Mouse (Mus musculus): ENCODE measurements at regions not wholly inside any gene's neighbourhood (a gene's known extent, or its start where the extent isn't known, plus 50 kb on each side); places are given as distances from the start of the nearest gene placed in this dataset.
"Not testable (repeated sequence)": the region's sequence is repeated elsewhere in the genome, so short reads cannot be mapped to it uniquely, and the experiment has no call there.

- no peak overlapping the region for H3K4me3 ChIP-seq (replicated peaks)
- no peaks in the 10 kb centered on the region for H3K36me3 ChIP-seq
- no peaks in the 10 kb centered on the region for H3K4me1 ChIP-seq
- no peak for ATAC-seq (ENCODE audit: insufficient read depth, low FRiP score, low read depth)
- H3K9ac ChIP-seq, result no peak overlapping the region
- H3K27ac ChIP-seq, result no peak overlapping the region
- H3K9me3 ChIP-seq, result no peaks in the 10 kb centered on the region
- 71% methylated on average over 2 of the region's 2 CpGs for WGBS
- no peaks in the 10 kb centered on the region for H3K27me3 ChIP-seq (replicated peaks)
- H3K4me2 ChIP-seq, result no peak overlapping the region
These were observed 723.1 kb upstream of the Brinp1 start for GRCm38 (mm10) chr4:69677315-69677714.

- no peak for ATAC-seq (ENCODE audit: insufficient read depth, low FRiP score, low read depth)
- Histone ChIP-seq H3K4me2 (no peak overlapping the region), H3K27me3 (replicated peaks) (no peaks in the 10 kb centered on the region), H3K4me1 (no peaks in the 10 kb centered on the region), H3K4me3 (replicated peaks) (no peak overlapping the region), H3K36me3 (no peaks in the 10 kb centered on the region), H3K9ac (no peak overlapping the region), H3K27ac (no peak overlapping the region), H3K9me3 (no peaks in the 10 kb centered on the region)
These were observed 719.3 kb upstream of the Brinp1 start for GRCm38 (mm10) chr4:69673456-69673855.

- H3K9me3 ChIP-seq, result no peaks in the 10 kb centered on the region
- no peak overlapping the region for H3K4me2 ChIP-seq
- no peaks in the 10 kb centered on the region for H3K4me1 ChIP-seq
- H3K36me3 ChIP-seq, result no peaks in the 10 kb centered on the region
- no peak overlapping the region for H3K4me3 ChIP-seq (replicated peaks)
- no peak for ATAC-seq (ENCODE audit: insufficient read depth, low FRiP score, low read depth)
- no peak overlapping the region for H3K27ac ChIP-seq
- no peak overlapping the region for H3K9ac ChIP-seq
- no peaks in the 10 kb centered on the region for H3K27me3 ChIP-seq (replicated peaks)
- 59% methylated on average over 2 of the region's 2 CpGs for WGBS
These were observed 674.7 kb upstream of the Brinp1 start for GRCm38 (mm10) chr4:69628908-69629307.

- not testable (repeated sequence) for H3K27me3 ChIP-seq (replicated peaks); H3K4me1 ChIP-seq; H3K4me3 ChIP-seq (replicated peaks); H3K36me3 ChIP-seq; H3K9ac ChIP-seq; H3K9me3 ChIP-seq; H3K4me2 ChIP-seq; ATAC-seq (ENCODE audit: insufficient read depth, low FRiP score, low read depth); H3K27ac ChIP-seq
- 83% methylated on average over 2 of the region's 2 CpGs for WGBS
These were observed 672.2 kb upstream of the Brinp1 start for GRCm38 (mm10) chr4:69626426-69626825.

- H3K4me1 ChIP-seq, result no peaks in the 10 kb centered on the region
- H3K27ac ChIP-seq, result no peak overlapping the region
- H3K4me2 ChIP-seq, result no peak overlapping the region
- WGBS, result 69% methylated on average over 2 of the region's 2 CpGs
- no peaks in the 10 kb centered on the region for H3K36me3 ChIP-seq
- H3K9ac ChIP-seq, result no peak overlapping the region
- no peak overlapping the region for H3K4me3 ChIP-seq (replicated peaks)
- no peaks in the 10 kb centered on the region for H3K9me3 ChIP-seq
- no peaks in the 10 kb centered on the region for H3K27me3 ChIP-seq (replicated peaks)
- ATAC-seq (ENCODE audit: insufficient read depth, low FRiP score, low read depth), result no peak
These were observed 671.6 kb upstream of the Brinp1 start for GRCm38 (mm10) chr4:69625831-69626230.

GRCm38 (mm10) chr4:69621058-69621609, 666.9 kb upstream of the Brinp1 start:
- Histone ChIP-seq H3K36me3 (no peaks in the 10 kb centered on the region), H3K9ac (no peak overlapping the region), H3K27me3 (replicated peaks) (no peaks in the 10 kb centered on the region), H3K4me1 (no peaks in the 10 kb centered on the region), H3K27ac (no peak overlapping the region), H3K4me2 (no peak overlapping the region), H3K9me3 (no peaks in the 10 kb centered on the region), H3K4me3 (replicated peaks) (no peak overlapping the region)
- WGBS, result 70% methylated on average over 2 of the region's 2 CpGs
- no peak for ATAC-seq (ENCODE audit: insufficient read depth, low FRiP score, low read depth)

- Histone ChIP-seq H3K4me3 (replicated peaks) (no peak overlapping the region), H3K27ac (no peak overlapping the region), H3K9me3 (no peaks in the 10 kb centered on the region), H3K9ac (no peak overlapping the region), H3K36me3 (no peaks in the 10 kb centered on the region), H3K4me2 (no peak overlapping the region), H3K27me3 (replicated peaks) (no peaks in the 10 kb centered on the region), H3K4me1 (no peaks in the 10 kb centered on the region)
- no peak for ATAC-seq (ENCODE audit: insufficient read depth, low FRiP score, low read depth)
- WGBS, result 89% methylated on average over 5 of the region's 5 CpGs
These were observed 664.0 kb upstream of the Brinp1 start for GRCm38 (mm10) chr4:69618161-69618730.

- no peaks in the 10 kb centered on the region for H3K27me3 ChIP-seq (replicated peaks)
- 61% methylated on average over 1 of the region's 1 CpGs for WGBS
These were observed 660.7 kb upstream of the Brinp1 start for GRCm38 (mm10) chr4:69614901-69615300.

GRCm38 (mm10) chr4:69611681-69612300, 657.6 kb upstream of the Brinp1 start:
- peak; percentile 63; the same call in 1 of the 2 replicates for ATAC-seq (ENCODE audit: insufficient read depth, low FRiP score, low read depth)
- Histone ChIP-seq H3K9ac (no peak overlapping the region), H3K4me2 (no peak overlapping the region), H3K27ac (no peak overlapping the region), H3K4me3 (replicated peaks) (no peak overlapping the region), H3K9me3 (no peaks in the 10 kb centered on the region), H3K4me1 (no peaks in the 10 kb centered on the region), H3K27me3 (replicated peaks) (no peaks in the 10 kb centered on the region), H3K36me3 (no peaks in the 10 kb centered on the region)
- WGBS, result 43% methylated on average over 5 of the region's 5 CpGs

More at GRCm38 (mm10) chr4:69614901-69615300, 660.7 kb upstream of the Brinp1 start:
- no peaks in the 10 kb centered on the region for H3K36me3 ChIP-seq
- H3K4me3 ChIP-seq (replicated peaks), result no peak overlapping the region
- no peak overlapping the region for H3K27ac ChIP-seq
- H3K4me2 ChIP-seq, result no peak overlapping the region
- no peaks in the 10 kb centered on the region for H3K9me3 ChIP-seq
- no peak overlapping the region for H3K9ac ChIP-seq
- no peak for ATAC-seq (ENCODE audit: insufficient read depth, low FRiP score, low read depth)
- no peaks in the 10 kb centered on the region for H3K4me1 ChIP-seq

- 83% methylated on average over 1 of the region's 1 CpGs for WGBS
- Histone ChIP-seq H3K4me1 (no peaks in the 10 kb centered on the region), H3K27me3 (replicated peaks) (no peaks in the 10 kb centered on the region), H3K4me3 (replicated peaks) (no peak overlapping the region), H3K9ac (no peak overlapping the region), H3K27ac (no peak overlapping the region), H3K36me3 (no peaks in the 10 kb centered on the region), H3K9me3 (no peaks in the 10 kb centered on the region), H3K4me2 (no peak overlapping the region)
- ATAC-seq (ENCODE audit: insufficient read depth, low FRiP score, low read depth), result no peak
These were observed 654.7 kb upstream of the Brinp1 start for GRCm38 (mm10) chr4:69608885-69609284.

- Histone ChIP-seq H3K4me3 (replicated peaks) (no peak overlapping the region), H3K27me3 (replicated peaks) (no peaks in the 10 kb centered on the region), H3K9ac (no peak overlapping the region), H3K27ac (no peak overlapping the region), H3K4me1 (no peaks in the 10 kb centered on the region), H3K36me3 (no peaks in the 10 kb centered on the region), H3K9me3 (no peaks in the 10 kb centered on the region), H3K4me2 (no peak overlapping the region)
- ATAC-seq (ENCODE audit: insufficient read depth, low FRiP score, low read depth), result no peak
- WGBS, result 59% methylated on average over 6 of the region's 6 CpGs
These were observed 642.9 kb upstream of the Brinp1 start for GRCm38 (mm10) chr4:69596992-69597541.

- no peak overlapping the region for H3K4me3 ChIP-seq (replicated peaks)
- H3K9me3 ChIP-seq, result no peaks in the 10 kb centered on the region
- no peak for ATAC-seq (ENCODE audit: insufficient read depth, low FRiP score, low read depth)
- no peak overlapping the region for H3K4me2 ChIP-seq
- no peaks in the 10 kb centered on the region for H3K36me3 ChIP-seq
- no peak overlapping the region for H3K9ac ChIP-seq
- no peaks in the 10 kb centered on the region for H3K4me1 ChIP-seq
- no peaks in the 10 kb centered on the region for H3K27me3 ChIP-seq (replicated peaks)
- WGBS, result 50% methylated on average over 2 of the region's 2 CpGs
- H3K27ac ChIP-seq, result no peak overlapping the region
These were observed 639.8 kb upstream of the Brinp1 start for GRCm38 (mm10) chr4:69594022-69594421.

All from stomach, embryonic 15.5 days (tissue).